Mouse (Mus musculus) R1 (cell line): ENCODE results near the gene Arhgef15.

Source experiments
- DNase-seq: peaks from one replicate; pipeline ENCODE4 v3.0.0-alpha.2; 2018; ENCODE audit warnings: low read depth, low spot score

The Arhgef15 gene

GRCm38 (mm10) chr11:68893911-68894464 is 63.3 kb downstream of the Arhgef15 start:
- no peak for DNase-seq
